Comparison of ENCODE assay signal across 8 mouse cellular contexts in genomic region chr6:88065116-88065515, GRCm38 (mm10). TPM values are rescaled to one million over a fixed set of nuclear protein-coding genes. Genes with fewer than 3 reads are reported as not detected.
DNase-seq lines count a peak whose midpoint lies in the region; ATAC-seq lines count a peak whose summit lies in the region.

No protein-coding gene starts in this region.

- no peaks in the 10 kb centered on the region for H3K9me3 ChIP-seq in embryonic facial prominence, embryonic 14.5 days (ENCODE audit: control insufficient read depth, low read length)
- no peaks in the 10 kb centered on the region for H3K9me3 ChIP-seq in embryonic facial prominence, embryonic 10.5 days
- no peaks in the 10 kb centered on the region for H3K9me3 ChIP-seq in kidney, embryonic 16.5 days (ENCODE audit: low read length)
- H3K9me3 ChIP-seq in hindbrain, embryonic 13.5 days: no peaks in the 10 kb centered on the region
- no peaks in the 10 kb centered on the region for H3K9me3 ChIP-seq in hindbrain, embryonic 10.5 days

- H3K27me3 ChIP-seq in embryonic facial prominence, embryonic 14.5 days (replicated peaks; ENCODE audit: control insufficient read depth, insufficient read depth, low read length): no peaks in the 10 kb centered on the region
- H3K27me3 ChIP-seq in embryonic facial prominence, embryonic 10.5 days (replicated peaks; ENCODE audit: low read depth, poor library complexity, severe bottlenecking): peaks cover 3% of the 10 kb centered on the region; the same call in 1 of the 2 replicates
- H3K27me3 ChIP-seq in kidney, embryonic 16.5 days (ENCODE audit: insufficient read depth, low read length): no peaks in the 10 kb centered on the region
- H3K27me3 ChIP-seq in hindbrain, embryonic 13.5 days: peaks cover 31% of the 10 kb centered on the region
- 0 out of 2 replicates have a peak, but pooled peaks cover 2% of the 10 kb centered on the region for H3K27me3 ChIP-seq in hindbrain, embryonic 10.5 days (ENCODE audit: insufficient read depth, poor library complexity, severe bottlenecking)

- H3K27ac ChIP-seq in embryonic facial prominence, embryonic 14.5 days (replicated peaks; ENCODE audit: low read depth, low read length): no peak overlapping the region; the same call in 1 of the 2 replicates
- H3K27ac ChIP-seq in embryonic facial prominence, embryonic 10.5 days (replicated peaks): no peak overlapping the region
- peak overlapping the region; percentile 35; the same call in 1 of the 2 replicates for H3K27ac ChIP-seq in kidney, embryonic 16.5 days (ENCODE audit: low read length)
- H3K27ac ChIP-seq in macrophage: peak overlapping the region; percentile 73
- no peak overlapping the region for H3K27ac ChIP-seq in hindbrain, embryonic 13.5 days
- H3K27ac ChIP-seq in hindbrain, embryonic 10.5 days: no peak overlapping the region

- H3K9ac ChIP-seq in embryonic facial prominence, embryonic 14.5 days (ENCODE audit: low read depth, low read length): no peak overlapping the region
- no peak overlapping the region for H3K9ac ChIP-seq in kidney, embryonic 16.5 days (replicated peaks; ENCODE audit: low read length)
- no peak overlapping the region for H3K9ac ChIP-seq in hindbrain, embryonic 13.5 days

- no peaks in the 10 kb centered on the region for H3K79me2 ChIP-seq in macrophage (ENCODE audit: inconsistent target)

- 45% methylated on average over 4 of the region's 4 CpGs for WGBS in embryonic facial prominence, embryonic 14.5 days
- 58% methylated on average over 4 of the region's 4 CpGs for WGBS in embryonic facial prominence, embryonic 10.5 days
- WGBS in kidney, embryonic 16.5 days: 57% methylated on average over 4 of the region's 4 CpGs
- 0% methylated on average over 4 of the region's 4 CpGs for whole genome bisulfite sequencing in macrophage (ENCODE audit: missing documents)
- WGBS in hindbrain, embryonic 13.5 days: 63% methylated on average over 4 of the region's 4 CpGs
- WGBS in hindbrain, embryonic 10.5 days: 69% methylated on average over 4 of the region's 4 CpGs

- H3K4me2 ChIP-seq in embryonic facial prominence, embryonic 14.5 days (ENCODE audit: low read depth, low read length): no peak overlapping the region
- H3K4me2 ChIP-seq in kidney, embryonic 16.5 days (replicated peaks; ENCODE audit: low read depth, low read length): no peak overlapping the region
- H3K4me2 ChIP-seq in hindbrain, embryonic 13.5 days: no peak overlapping the region

- no peaks in the 10 kb centered on the region for H3K36me3 ChIP-seq in embryonic facial prominence, embryonic 14.5 days (ENCODE audit: control insufficient read depth, insufficient read depth, low read length)
- no peaks in the 10 kb centered on the region for H3K36me3 ChIP-seq in embryonic facial prominence, embryonic 10.5 days (replicated peaks)
- H3K36me3 ChIP-seq in kidney, embryonic 16.5 days (ENCODE audit: insufficient read depth, low read length): no peaks in the 10 kb centered on the region
- no peaks in the 10 kb centered on the region for H3K36me3 ChIP-seq in macrophage (ENCODE audit: inconsistent target)
- H3K36me3 ChIP-seq in hindbrain, embryonic 13.5 days: no peaks in the 10 kb centered on the region
- H3K36me3 ChIP-seq in hindbrain, embryonic 10.5 days: no peaks in the 10 kb centered on the region

- ATAC-seq in embryonic facial prominence, embryonic 14.5 days (ENCODE audit: low read depth): no peak
- ATAC-seq in kidney, embryonic 16.5 days (ENCODE audit: low FRiP score, low TSS enrichment): no peak
- no peak for ATAC-seq in hindbrain, embryonic 13.5 days (ENCODE audit: low FRiP score)

- H3K4me3 ChIP-seq in embryonic facial prominence, embryonic 14.5 days (ENCODE audit: low read depth, low read length): no peak overlapping the region
- H3K4me3 ChIP-seq in embryonic facial prominence, embryonic 10.5 days: no peak overlapping the region
- H3K4me3 ChIP-seq in kidney, embryonic 16.5 days (ENCODE audit: low read length): no peak overlapping the region
- H3K4me3 ChIP-seq in macrophage (ENCODE audit: inconsistent target): no peak overlapping the region
- no peak overlapping the region for H3K4me3 ChIP-seq in hindbrain, embryonic 13.5 days
- no peak overlapping the region for H3K4me3 ChIP-seq in hindbrain, embryonic 10.5 days

- peak; percentile 22 for DNase-seq in embryonic facial prominence, embryonic 14.5 days (ENCODE audit: low spot score)
- no peak for DNase-seq in embryonic facial prominence, embryonic 10.5 days (ENCODE audit: low spot score)
- DNase-seq in 416B (ENCODE audit: low read depth): peak; percentile 81
- peak; percentile 98 for DNase-seq in heart, adult 11 months
- DNase-seq in hindbrain, embryonic 10.5 days (ENCODE audit: low spot score): no peak

- no peaks in the 10 kb centered on the region for H3K4me1 ChIP-seq in embryonic facial prominence, embryonic 14.5 days (ENCODE audit: control insufficient read depth, insufficient read depth, low read length)
- H3K4me1 ChIP-seq in embryonic facial prominence, embryonic 10.5 days: no peaks in the 10 kb centered on the region
- H3K4me1 ChIP-seq in kidney, embryonic 16.5 days (ENCODE audit: insufficient read depth, low read length): no peaks in the 10 kb centered on the region
- no peaks in the 10 kb centered on the region for H3K4me1 ChIP-seq in hindbrain, embryonic 13.5 days (replicated peaks)
- no peaks in the 10 kb centered on the region for H3K4me1 ChIP-seq in hindbrain, embryonic 10.5 days (replicated peaks)

RNA-seq across cellular contexts. Expression of gene Rpn1, which starts 19.2 kb away (rescaled TPM):
- polyA plus RNA-seq in embryonic facial prominence, embryonic 14.5 days (2014; fragmentation: Nextera tagmentation; extraction: Ambion mirVana): 391 and 414 TPM in 2 replicates
- polyA plus RNA-seq in embryonic facial prominence, embryonic 10.5 days (2016; fragmentation: Nextera tagmentation; extraction: Ambion mirVana): 302 and 327 TPM in 2 replicates
- 457 and 473 TPM in 2 replicates for polyA plus RNA-seq in kidney, embryonic 16.5 days (2015; fragmentation: Nextera tagmentation; extraction: Ambion mirVana)
- total RNA-seq in macrophage (2018; cell fraction: chromatin; rRNA removed): 10 to 100 TPM in 25 of 26 experiments, 1 to 10 TPM in 1; 9.7 to 53.5 (median 26.6) TPM
- 100 to 1,000 TPM in 4 of 26 experiments, 10 to 100 TPM in 22; 48.9 to 117 (median 81.0) TPM for total RNA-seq in macrophage (2018; cell fraction: cytosol; rRNA removed)
- total RNA-seq in macrophage (2018; cell fraction: nucleus; rRNA removed): 100 to 1,000 TPM in 15 of 26 experiments, 10 to 100 TPM in 11; 23.6 to 218 (median 102) TPM
- polyA plus RNA-seq in macrophage (2018): 109 to 177 TPM (median 163 TPM) in 3 replicates
- 284 and 286 TPM in 2 replicates for polyA plus RNA-seq in hindbrain, embryonic 13.5 days (2015; fragmentation: Nextera tagmentation; extraction: Ambion mirVana)
- 277 and 300 TPM in 2 replicates for polyA plus RNA-seq in hindbrain, embryonic 10.5 days (2016; fragmentation: Nextera tagmentation; extraction: Ambion mirVana)

RNA-seq across cellular contexts. Expression of gene Rab7, which starts 20.0 kb away (rescaled TPM):
- 240 and 244 TPM in 2 replicates for polyA plus RNA-seq in embryonic facial prominence, embryonic 14.5 days (2014; fragmentation: Nextera tagmentation; extraction: Ambion mirVana)
- 206 and 207 TPM in 2 replicates for polyA plus RNA-seq in embryonic facial prominence, embryonic 10.5 days (2016; fragmentation: Nextera tagmentation; extraction: Ambion mirVana)
- polyA plus RNA-seq in kidney, embryonic 16.5 days (2015; fragmentation: Nextera tagmentation; extraction: Ambion mirVana): 259 and 261 TPM in 2 replicates
- 100 to 1,000 TPM in 9 of 26 experiments, 10 to 100 TPM in 17; 55.1 to 151 (median 86.4) TPM for total RNA-seq in macrophage (2018; cell fraction: chromatin; rRNA removed)
- total RNA-seq in macrophage (2018; cell fraction: cytosol; rRNA removed): 100 to 1,000 TPM; 423 to 668 (median 547) TPM
- total RNA-seq in macrophage (2018; cell fraction: nucleus; rRNA removed): 100 to 1,000 TPM; 147 to 373 (median 239) TPM
- polyA plus RNA-seq in macrophage (2018): 571 to 1,341 TPM (median 733 TPM) in 3 replicates
- 290 and 303 TPM in 2 replicates for polyA plus RNA-seq in hindbrain, embryonic 13.5 days (2015; fragmentation: Nextera tagmentation; extraction: Ambion mirVana)
- 208 and 238 TPM in 2 replicates for polyA plus RNA-seq in hindbrain, embryonic 10.5 days (2016; fragmentation: Nextera tagmentation; extraction: Ambion mirVana)

Comparison
In these comparisons a context has a peak if more than half of its experiments do, and no peak if none do; other contexts are left out.
1. DNase-seq: peak in embryonic facial prominence, embryonic 14.5 days (single experiment), 416B (single experiment) and heart, adult 11 months (single experiment); none in embryonic facial prominence, embryonic 10.5 days (single experiment) and hindbrain, embryonic 10.5 days (single experiment).
2. H3K27ac ChIP-seq: peak in kidney, embryonic 16.5 days (single experiment) and macrophage (single experiment); none in embryonic facial prominence, embryonic 14.5 days (single experiment), embryonic facial prominence, embryonic 10.5 days (single experiment), hindbrain, embryonic 13.5 days (single experiment) and hindbrain, embryonic 10.5 days (single experiment).